Mouse (Mus musculus) adipocyte (in vitro differentiated cells): ENCODE data around the gene Pkig.
A peak's percentile ranks its signal among the peaks of the same experiment; 100 is the strongest.

ENCODE experiments used
- DNase-seq: peaks from one replicate; pipeline ENCODE4 v3.0.0-alpha.2; 2016; ENCODE audit warnings: low spot score

Gene Pkig

DNA sequence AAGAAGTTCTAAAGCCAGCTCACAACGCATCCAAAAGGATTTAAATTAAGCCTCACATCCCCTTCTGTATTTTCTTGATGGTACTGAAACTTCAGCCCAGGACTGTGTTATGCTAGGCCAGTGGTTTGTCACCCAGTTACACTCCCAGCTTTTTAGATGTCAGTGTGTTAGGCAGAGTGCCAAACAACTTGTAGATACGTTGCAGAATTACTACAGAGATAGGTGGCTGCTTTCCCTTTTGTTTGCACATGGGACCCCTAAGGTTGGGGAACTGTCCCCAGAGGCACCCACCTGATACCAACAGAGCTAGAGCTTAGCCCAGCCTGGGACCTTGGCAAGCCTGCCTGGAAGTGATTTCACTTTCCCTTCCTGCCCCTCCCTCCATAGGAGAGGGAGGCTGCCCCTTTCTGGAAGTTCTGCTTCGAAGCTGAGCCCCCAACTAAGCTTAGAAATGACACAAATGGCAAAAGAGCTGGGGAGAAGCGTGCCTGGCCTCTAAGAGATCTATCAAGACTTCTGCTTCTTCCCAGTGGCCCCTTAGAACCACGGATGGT is 52.5 kb downstream of the Pkig start:
- no peak for DNase-seq

DNA sequence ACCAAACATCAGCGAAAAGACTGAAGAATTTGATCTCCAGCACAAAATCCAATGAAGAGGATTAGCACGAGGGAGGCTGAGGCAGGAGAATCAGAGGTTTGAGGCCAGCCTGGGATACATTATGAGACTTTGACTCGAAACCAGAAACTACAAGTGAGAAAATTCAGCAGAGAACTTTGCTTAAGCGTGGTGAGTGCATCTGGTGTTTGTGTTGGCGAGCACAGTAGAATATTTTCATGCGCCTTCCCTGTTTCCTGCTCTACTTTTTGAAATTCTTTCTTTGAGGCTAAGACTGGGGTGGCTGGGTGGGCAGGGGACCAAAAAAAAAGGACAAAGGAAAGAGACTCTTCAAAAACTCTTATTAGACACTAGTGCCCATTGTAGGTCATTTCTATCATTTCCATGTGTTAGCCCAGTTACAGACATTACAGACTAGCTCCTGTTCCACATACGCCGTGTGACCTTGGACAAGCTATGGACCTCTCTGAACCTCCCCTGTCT is 53.2 kb downstream of the Pkig start:
- no peak for DNase-seq

DNA sequence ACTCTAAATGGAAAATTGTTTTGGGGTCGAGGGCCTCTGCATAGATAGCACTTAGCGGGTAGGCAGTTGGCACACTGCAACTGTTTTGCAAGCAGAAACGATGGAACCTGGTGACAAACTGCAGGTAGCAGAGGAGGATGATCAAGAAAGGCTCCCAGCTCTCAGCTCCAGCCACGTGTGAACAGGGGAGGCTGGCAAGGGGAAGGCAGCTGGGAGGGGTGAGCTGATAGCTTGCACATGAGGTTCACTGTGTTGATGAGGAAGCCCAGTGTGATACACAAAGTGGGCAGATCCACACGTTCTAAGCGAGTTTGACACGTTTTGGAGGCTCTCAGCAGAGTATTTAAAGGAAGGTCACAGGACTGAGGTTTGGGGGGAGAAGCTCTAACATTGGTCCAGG is 54.3 kb downstream of the Pkig start:
- DNase-seq: no peak

DNA sequence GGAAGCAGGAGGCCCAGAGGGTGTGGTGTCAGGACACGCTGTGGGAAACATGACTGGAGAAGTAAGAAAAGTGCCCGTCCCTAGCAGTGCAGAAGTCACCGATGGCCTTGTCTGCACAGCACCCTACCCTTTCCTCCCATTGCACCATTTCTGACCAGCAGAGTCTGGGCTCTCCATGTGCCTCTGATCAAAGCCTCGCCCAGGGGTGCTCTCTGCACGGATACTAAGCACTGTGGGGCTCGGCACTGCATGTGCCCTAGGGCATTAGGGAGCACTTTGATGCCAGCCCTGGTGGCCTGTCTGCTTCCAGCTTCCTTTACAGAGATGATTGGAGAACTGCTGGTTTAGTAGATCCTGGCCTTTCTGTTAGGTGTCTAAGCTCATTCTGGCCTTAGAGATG is 54.7 kb downstream of the Pkig start:
- peak; percentile 36 for DNase-seq

DNA sequence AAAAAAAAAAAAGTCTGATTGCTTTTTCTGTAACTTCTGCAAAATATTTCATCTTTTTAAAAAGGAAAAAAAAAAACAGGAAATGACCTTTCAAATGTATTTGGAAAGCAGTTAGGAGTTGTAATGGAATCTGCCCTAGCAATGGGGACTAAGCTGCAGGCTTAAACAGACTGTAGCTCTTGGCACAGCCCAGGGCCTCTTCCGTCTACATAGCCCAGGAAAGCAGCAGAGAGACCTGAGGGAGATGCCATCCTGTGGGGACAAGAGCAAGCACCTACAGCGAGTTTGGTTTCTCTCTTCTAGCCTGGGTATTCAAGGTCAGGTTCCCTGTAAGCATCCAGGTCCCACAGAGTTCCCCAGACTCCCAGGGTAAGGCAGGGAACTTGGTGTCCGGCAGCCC is 55.2 kb downstream of the Pkig start:
- DNase-seq: no peak

DNA sequence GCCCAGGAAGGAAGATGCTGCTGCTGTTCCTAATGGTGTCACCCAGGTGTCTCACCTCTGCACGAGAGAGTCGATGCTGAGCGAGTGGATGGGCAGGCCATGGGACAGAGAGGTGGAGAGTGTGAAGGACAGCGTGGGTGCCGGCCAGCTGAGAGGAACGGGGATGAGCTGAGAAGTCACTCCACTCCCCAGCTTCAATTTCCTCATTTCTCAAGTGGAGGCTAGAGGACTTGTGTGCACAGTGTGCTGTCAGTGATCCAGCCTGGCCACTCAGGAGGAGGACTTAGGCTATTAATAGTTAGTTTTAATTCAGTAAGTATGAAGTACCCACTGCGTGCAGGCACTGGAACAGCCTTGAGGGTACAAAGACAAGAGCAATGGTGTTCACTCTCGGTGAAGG is 58.3 kb downstream of the Pkig start:
- DNase-seq: no peak

DNA sequence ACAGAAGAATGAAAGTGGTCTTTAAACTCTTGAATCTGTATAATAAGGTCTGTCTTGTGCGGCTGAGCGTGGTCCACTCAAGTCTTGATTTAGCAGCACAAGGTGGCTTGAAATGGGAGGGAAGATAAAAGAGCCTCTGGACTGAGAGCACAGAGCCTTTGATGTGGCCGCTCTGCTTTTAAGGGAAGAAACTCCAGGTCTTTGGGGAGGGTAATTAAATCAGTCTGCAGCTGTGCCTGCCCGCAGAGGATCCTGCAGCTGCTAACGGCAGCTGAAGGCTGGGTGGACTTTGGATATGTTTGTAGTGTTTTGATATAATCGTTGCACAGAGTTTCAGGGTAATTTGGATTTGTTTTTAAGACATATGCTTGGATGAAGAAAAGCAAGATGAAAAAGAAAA is 58.7 kb downstream of the Pkig start:
- no peak for DNase-seq

DNA sequence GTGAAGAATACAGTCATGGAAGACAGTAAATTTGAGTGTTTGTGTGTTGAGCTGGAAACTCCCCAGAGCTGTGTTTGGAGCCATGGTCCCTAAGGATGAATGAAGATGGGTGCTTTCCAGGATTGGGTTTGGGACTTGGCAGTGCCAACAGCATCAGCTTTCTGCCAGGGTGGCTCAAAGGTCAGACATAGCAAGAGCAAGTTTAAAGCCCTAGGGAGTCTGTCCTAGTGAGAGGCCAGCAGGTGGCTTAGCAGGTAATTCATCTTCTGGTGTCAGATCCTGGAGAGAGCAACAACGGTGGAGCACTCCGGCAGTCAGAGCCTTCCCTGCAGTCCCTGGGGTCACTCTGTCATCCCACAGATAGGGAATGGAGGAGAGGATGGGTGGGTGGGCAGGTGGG is 60.3 kb downstream of the Pkig start:
- DNase-seq: peak; percentile 66

DNA sequence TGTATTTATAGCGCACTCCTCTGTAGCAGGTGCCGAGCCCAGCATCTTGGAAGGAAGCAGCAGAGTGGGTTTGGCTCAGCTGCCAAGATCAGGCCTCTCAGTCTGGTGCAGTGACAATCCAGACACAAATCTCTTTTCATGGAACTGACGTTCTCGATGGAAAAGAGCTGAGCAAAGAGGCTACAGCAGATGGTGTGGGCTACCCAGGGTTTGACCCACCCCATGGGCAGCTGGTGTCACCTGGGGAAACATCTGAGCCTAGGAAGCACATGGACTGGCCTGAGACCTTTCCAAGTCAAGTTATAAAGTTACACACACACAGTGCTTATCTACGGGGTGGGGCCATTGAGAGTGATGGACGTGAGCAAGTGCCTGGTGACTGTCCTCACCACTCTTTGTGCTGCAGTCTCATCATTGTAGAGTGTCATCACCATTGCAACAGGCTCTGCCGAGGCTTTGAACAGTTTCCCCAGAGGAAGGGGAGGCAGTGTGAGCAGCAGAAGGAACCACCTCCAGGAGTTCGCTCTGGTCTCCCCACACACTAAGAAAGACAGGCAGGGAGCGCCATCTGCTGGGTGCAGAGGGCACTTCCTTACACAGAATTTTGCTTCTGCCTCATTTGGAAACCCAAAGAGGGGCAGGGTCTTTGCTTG is 60.9 kb downstream of the Pkig start:
- peak; percentile 91 for DNase-seq

DNA sequence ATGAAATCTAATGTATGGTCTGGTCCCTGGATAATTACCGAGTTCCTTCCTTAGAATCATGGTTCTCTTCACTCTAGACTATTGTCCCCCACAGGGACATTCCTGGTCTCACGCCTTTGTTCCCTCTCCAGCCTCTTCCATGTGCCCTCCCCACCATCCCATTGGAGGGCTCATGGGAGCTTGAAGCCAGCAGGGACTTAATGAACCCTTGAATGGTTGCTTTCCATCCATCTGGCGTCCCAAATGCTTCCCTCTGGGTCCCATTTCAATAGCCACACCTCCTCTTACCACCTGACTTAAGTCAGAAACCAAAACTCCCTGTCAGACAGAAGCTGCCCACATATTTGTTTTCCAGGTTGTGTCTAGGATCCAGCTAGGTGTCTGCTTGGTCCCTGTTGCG is 61.4 kb downstream of the Pkig start:
- no peak for DNase-seq

DNA sequence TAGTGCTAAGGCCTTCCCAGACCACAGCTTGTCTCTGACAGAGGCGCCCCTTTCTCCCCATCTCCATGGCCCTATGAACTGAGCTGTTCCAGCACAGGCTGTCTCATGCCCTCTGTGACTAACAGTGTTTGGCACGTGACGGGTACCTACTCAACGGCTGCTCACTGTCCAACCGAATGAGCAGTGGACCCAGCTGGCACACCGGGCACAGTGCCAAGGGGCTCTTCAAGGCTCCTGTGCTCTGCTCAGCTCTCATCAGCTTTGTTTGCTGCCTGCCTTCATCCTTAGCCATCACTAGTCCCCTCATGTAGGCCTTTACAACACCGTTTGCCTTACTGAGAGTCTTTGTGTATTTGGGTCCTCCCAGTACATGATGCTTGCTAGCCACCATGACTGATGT is 64.4 kb downstream of the Pkig start:
- DNase-seq: peak; percentile 57

DNA sequence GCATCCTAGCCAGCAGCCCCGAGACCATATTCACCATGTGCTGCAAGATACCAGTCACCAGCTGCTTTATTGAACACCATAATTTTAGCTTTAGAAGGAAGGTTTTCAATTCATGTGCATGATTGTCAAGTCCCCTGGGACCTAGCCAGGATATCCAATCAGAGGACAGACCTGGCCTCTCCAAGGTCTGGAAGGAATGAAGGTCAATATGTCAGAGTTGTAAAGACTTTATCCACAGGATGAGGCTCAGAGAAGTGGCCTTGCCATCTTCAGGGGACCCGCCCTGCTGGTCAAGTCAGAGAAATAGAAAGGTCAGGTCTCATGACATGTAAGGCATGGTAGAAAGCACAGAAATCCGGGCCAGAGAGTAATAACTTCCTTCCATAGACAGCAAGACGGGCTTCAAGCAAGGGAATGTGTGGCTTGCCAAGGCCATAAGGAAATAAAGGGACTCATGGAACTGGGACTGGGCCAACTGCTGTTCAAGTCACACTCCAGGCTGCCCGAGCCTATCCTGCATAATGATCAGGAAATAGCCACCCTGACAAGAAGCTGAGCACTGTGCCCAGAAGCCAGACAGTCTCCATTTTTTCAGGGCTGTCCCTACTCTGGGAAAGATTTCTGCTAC is 68.7 kb downstream of the Pkig start:
- peak; percentile 34 for DNase-seq

DNA sequence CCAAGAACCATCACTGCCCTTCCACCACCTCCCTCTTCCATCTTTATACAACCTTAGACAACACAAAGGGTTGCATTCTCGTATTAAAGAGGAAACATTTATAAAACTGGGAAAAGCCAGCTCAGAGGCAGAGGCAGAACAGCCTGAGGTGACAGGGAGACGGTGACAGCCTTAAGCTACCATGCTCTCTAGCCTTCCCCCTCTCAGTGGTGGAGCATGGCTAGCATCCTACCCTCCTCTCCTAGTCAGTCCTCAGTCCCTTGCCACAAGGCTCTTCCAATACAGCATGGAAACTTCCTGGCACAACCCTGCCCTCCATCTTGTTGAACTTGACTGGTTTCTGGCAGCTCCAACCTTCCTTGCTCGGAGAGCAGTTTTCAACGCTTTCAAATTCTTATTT is 70.1 kb downstream of the Pkig start:
- DNase-seq: peak; percentile 24

DNA sequence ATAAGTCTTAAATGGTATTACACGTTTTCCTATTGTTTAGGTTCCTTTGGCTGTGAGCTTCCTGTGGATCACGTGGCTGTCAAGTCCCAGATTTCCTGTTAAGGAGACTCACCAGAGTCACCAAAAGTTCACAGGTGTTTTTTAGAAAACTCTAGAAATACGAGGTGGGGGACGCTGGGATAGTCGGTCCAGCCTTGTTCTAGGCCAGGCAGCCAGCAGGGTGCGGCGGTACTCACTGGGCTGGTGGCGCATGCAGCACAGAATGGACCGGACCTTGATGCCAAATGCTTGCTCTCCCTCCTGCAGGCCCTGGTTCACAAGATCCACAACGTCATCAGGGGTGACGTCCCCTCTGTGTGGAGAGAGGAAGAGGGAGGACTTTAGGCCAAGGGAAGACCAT is 73.8 kb downstream of the Pkig start:
- no peak for DNase-seq

DNA sequence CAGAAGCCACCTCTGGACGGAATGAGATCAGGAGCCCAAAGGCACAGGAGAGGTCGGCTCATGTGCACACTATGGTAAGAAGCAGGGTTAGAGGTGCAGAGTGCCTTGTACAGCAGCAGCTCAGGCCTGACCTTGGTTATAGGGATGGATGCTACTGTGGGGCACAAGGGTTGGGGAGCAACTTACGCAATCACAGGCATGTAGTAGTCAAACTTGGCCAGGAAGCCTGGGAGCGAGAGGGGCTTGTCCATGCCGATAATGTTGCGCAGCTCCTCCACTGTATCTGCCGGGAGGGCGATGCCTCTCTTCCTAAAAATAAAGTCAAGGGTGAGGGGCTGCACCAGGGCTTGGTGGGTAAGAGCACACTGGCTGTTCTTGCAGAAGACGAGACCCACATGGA is 77.0 kb downstream of the Pkig start:
- DNase-seq: no peak

DNA sequence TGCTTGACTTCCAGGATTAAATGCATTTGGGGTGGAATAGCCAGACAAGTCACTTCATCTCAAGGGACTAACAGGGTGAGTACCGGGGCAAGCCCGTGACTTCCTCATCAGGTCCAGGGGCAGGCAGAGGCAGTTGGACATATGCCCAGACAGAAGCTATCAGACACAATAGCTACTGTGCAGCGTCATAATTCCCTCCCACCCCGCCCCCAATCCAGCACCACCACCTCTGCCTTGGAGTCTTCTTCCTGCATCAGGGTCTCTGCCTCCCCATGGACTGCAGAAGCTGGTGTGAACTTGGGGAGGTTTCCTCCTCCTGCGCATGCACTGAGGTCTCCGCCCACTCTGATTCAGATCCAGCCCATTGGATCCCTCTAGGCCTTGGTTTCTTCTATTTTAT is 77.8 kb downstream of the Pkig start:
- DNase-seq: peak; percentile 59

DNA sequence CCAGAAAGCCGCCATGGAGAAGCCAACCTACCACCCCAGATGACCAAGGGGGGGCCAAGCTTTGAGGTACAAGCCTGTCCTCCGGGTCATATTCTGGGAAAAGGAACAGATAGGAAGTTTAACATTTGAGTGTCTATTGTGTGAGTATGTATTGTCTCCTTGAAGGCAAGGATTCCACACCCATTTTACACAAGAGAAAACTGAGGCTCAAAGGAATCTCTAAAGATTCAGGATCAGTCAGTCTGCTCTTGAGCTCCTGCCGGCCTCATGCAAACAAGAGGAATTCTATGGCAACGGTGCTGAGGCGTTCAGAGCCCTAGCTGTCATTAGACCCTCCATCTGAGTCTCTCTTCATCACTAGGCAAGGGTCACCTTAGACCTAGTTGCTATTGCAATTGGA is 84.5 kb downstream of the Pkig start:
- no peak for DNase-seq

DNA sequence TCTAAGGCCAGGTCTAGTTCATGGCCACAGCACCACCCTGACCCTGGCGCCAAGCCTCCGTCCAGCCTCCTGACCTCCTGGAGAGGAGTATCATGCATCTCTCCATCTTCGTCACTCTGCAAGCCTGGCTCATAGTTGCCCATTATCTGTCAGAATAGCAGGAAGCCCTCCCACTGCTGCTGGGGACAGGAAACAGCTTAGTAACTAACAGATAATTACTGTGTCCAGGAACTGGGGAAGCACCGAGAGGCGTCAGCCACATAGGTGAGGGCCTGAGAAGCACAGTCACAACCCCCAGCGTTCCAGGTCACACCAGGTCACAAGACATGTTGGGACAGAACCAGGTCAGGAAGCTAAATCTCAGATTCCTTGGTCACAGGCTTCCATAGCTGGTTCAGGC is 85.2 kb downstream of the Pkig start:
- DNase-seq: no peak

DNA sequence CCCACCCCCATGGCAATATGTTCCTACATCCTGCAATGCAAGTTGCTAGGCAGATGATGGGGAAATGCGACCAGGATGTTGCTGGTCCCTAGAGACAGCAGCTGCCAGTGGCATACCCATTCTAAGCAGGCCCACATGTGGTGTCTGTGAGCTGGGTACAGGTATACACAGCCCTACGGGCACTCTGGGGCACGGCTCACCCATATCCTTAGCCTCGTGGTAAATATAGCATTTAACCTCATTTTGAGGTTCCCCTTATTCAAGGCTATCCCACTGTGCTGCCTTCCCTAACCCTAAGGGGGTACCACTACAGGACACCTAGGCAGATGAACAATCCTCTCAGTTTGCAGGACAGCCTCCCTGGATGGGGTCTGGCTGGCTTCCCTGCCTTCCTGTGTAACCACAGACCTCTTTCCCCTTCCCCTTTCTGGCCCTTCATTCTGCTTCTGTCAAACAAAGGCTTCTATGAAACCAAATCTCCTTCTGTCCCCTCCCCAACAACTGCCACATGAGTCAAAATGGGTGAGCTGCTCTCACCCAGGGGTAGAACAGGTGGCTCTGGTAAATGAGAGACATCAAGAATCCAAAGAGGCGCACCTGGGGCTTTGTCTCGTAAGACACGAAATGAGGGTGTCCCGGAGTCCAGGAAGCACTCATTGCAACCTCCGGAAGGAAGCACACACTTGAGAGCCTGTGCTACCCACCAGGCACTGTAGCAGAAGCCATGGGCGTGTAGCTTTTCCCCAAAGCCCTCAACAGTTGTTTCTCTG is 86.8 kb downstream of the Pkig start:
- no peak for DNase-seq

DNA sequence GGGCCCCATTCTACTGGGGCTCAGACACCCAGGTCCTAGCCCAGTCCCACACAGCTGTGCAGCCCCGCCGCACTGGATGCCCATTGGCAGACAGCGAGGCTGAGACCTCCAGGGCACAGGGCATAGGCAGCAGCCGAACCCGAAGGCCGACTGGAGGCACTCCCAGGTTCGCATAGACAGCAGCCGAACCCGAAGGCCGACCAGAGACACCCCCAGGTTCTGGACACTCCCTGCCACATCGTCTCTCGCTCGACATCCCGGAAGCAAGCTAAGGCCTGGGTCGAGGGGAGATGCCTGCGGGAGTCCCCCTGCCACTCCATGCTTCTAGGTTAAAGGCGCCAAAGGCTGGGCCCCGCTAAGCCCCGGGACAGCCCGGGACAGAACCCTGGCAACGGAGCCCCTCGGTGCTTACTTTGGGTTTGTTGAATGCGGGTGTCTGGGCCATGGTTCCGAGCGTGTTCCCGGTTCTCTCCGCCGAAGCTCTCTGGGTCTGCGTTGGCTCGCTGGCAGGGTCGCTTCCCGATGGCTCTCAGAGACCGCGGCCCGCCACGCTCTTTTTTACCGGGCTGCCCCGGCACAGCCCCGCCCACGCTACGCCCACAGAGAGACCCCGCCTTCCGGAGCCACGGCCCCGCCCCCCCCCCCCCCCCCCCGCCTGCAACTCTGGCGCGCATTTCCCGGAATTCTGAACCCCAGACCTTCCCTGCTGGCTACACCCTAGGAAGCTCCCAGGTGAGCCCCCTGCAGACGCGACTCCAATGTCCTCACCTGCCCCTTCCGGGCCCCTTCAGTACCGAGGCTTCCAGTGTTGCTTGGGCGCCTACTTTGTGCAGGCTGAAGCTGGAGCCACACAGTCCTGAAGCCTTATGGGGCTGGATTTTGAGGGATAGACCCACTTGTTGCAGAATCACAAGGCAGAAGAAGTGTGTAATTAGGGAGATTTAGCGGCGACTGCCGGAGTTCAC is 91.7 kb downstream of the Pkig start, which contains the start of gene Ada:
Ada (minus strand) TSS at position 593 of the 965 bp plus-strand sequence.
- no peak for DNase-seq

DNA sequence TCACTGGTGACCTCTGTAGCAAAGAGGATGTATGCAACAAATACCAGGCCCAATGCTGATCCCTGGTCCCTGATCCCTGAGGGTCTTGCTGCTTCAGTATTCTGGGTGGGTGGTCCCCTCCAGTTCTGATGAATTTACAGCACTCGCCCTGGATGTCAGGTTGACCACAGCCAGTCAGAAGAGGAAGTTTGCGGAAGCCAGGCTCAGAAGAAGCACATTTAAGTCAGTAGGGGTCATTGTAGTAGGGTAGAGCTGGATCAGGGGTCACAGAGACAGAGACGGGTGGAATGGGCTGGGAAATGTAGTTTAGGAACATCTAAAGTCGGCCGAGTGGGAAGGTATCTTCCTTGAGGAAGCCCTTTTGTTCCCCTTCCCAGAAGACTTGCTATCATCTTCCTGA is 96.0 kb downstream of the Pkig start:
- no peak for DNase-seq

DNA sequence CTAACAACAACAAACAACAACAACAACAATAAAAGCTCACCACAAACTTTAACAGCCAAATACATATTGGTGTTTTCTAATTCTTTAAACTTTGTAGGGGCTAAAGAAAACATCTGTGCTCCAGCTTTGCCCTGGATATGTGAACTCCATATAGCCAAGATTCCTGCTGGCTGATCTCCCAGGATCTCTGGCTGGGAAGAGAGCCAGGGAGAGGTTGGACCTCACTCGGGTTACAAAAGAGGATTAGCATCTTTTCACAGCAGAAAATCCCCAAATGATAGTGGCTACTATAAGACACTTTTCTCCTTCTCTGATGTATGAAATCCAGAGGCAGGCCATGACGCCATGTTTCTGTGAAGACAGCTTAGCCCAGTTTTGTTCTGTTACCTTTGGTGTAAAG is 98.5 kb downstream of the Pkig start:
- peak; percentile 89 for DNase-seq
